Mouse (Mus musculus) adrenal gland, adult (tissue): ENCODE data around the gene Wnt7b.
A peak's percentile ranks its signal among the peaks of the same experiment; 100 is the strongest.

ENCODE experiments used
- DNase-seq, 2 experiments: peaks; one replicate each; pipeline ENCODE4 v3.0.0; 2022 to 2023; ENCODE audit warnings: low spot score in 1 of 2; ENCODE audit not compliant: inconsistent age in 2 of 2

Wnt7b gene

DNA sequence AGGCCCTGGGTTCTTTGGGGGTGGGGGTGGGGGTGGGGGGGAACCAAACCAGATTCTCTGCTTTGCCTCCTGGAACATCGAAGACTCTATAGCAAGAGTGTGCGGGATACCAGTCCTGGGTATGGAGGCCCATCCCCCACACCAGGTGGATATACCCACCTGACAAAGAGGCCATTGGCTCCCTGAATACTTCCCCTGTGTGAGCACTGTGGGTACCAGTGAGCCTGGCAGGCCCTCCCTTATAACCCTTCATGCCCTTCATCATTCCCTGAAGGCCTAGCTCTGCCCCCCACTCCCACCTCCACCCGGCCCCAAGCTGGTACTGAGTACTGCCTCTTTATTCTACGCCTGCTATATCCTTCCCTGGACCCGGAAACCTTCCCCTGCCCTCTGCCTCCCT is 19.7 kb upstream of the Wnt7b start:
- no peak for DNase-seq

GRCm38 (mm10) chr15:85601202-85601601 is 18.9 kb upstream of the Wnt7b start:
- DNase-seq = no peak

DNA sequence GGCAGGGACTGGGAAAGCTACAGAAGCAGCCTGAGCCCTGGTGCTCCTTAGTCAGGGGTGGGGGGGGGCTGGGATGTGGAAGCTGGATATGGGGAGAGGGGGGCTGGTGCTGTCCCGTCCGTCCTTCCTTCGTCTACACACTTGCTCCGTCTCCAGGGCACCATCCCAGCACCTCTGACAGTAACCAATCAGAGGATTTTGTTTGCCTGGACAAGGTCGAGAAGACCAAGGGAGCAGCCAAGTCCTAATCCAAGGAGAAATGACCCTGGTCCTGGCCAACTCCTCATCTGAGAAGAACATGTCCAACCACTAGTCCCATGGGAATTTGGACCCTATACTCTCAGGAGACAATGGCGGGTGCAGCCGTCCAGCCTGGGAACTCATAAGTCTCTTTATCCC is 18.4 kb upstream of the Wnt7b start:
- peak; percentile 78 to 90 for DNase-seq

- peak; percentile 94 to 97 for DNase-seq
These were observed 17.8 kb upstream of the Wnt7b start for GRCm38 (mm10) chr15:85599887-85600695.

GRCm38 (mm10) chr15:85598984-85599886 is 17.0 kb upstream of the Wnt7b start:
- peak; percentile 89 to 96 for DNase-seq

- DNase-seq = no peak
These were observed 16.2 kb upstream of the Wnt7b start for GRCm38 (mm10) chr15:85598443-85598842.

DNA sequence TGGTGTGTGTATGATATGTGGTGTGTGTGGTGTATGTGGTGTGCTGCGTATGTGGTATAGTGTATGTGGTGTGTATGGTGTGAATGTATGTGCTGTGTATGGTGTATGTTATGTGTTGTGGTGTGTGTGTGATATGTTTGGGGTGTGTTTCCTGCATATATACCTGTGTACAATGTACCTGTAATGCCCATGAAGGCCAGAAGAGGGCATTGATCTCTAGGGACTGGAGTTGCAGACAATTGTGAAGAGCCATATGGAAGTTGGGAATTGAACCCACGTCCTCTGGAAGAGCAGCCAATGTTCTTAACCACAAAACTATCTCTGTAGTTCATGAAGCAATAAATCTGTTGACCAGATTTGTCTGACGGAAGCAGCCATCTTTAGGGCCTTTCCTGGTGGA is 15.1 kb upstream of the Wnt7b start:
- peak; percentile 32 to 74 for DNase-seq

DNA sequence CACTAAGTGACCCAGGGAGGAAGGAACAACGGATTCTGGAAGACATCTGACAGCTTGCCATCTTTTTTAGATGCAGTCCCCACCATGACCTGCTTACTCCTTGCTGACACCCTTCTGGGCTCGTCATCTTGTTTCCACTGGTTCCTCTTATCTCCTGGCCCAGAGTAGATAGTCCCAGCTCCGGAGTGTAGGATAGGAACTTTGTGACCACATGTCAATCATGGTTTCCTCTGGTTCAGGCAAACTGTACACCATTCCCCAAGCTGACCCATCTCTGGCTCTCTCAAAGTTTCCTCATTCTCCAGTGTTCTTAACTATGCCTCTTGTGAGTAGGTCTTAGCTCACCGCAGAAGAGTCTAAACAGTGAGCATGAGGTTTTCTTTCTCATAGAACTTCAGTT is 10.4 kb upstream of the Wnt7b start:
- DNase-seq = no peak

DNA sequence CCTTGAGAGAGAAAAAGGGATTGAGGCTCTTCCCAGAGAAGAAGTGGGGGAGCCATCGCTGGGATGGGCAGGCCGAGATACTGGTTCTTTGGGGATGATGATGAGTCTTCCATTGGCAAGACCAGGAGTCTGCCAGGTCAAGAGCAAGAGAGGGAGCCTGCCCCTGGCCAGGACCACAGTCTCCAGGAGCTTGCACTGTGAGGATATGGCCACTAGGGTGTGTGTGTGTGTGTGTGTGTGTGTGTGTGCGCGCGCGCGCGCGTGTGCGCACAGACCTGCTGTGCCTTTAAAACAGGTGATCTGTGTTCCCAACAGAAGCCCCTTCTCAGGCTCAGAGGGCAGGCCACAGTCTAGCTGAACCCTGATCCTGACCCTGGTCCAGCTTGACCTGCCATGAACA is 8.6 kb upstream of the Wnt7b start:
- peak in 1 of 2 experiments; percentile 20 for DNase-seq

- DNase-seq = peak; percentile 66 to 90
These were observed 1.2 kb upstream of the Wnt7b start for GRCm38 (mm10) chr15:85583504-85583903.

- peak; percentile 80 to 91 for DNase-seq
These were observed 751 bp upstream of the Wnt7b start for GRCm38 (mm10) chr15:85583024-85583423.

- DNase-seq = no peak
These were observed 659 bp downstream of the Wnt7b start for GRCm38 (mm10) chr15:85581563-85582064.

DNA sequence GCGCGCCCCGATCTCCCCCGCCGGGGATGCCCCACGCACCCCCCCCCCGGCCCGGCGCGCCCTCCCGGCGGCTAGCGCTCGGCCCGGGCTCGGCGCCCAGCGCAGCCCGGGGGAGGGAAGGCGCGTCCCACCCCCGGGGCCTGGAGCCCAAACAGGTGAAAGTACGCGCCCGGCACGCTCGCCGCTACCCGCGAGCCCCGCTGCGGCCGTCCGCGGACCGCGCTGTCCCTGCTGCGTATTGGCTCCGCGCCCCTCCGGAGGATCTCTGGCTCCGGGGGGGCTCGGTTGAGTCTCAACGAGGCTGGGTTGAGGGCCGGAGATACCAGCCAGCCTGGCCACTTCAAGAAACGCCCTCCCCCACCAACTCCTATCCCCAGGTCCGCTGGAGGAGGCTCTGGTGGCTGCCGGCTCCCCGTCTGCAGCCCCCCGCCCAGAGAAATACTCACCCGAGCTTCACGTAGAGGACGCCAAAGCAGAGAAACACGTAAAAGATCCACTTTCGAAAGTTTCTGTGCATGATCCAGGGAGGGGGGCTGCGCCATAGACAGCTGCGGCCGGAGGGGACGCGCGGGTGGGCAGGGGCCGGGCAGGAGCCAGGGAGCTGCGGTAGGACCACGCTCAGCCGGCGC is 1.2 kb downstream of the Wnt7b start:
- DNase-seq = peak in 1 of 2 experiments; percentile 66

- peak in 1 of 2 experiments; percentile 52 for DNase-seq
These were observed 1.8 kb downstream of the Wnt7b start for GRCm38 (mm10) chr15:85580483-85580882.

GRCm38 (mm10) chr15:85577583-85578460 is 4.5 kb downstream of the Wnt7b start:
- DNase-seq = no peak

DNA sequence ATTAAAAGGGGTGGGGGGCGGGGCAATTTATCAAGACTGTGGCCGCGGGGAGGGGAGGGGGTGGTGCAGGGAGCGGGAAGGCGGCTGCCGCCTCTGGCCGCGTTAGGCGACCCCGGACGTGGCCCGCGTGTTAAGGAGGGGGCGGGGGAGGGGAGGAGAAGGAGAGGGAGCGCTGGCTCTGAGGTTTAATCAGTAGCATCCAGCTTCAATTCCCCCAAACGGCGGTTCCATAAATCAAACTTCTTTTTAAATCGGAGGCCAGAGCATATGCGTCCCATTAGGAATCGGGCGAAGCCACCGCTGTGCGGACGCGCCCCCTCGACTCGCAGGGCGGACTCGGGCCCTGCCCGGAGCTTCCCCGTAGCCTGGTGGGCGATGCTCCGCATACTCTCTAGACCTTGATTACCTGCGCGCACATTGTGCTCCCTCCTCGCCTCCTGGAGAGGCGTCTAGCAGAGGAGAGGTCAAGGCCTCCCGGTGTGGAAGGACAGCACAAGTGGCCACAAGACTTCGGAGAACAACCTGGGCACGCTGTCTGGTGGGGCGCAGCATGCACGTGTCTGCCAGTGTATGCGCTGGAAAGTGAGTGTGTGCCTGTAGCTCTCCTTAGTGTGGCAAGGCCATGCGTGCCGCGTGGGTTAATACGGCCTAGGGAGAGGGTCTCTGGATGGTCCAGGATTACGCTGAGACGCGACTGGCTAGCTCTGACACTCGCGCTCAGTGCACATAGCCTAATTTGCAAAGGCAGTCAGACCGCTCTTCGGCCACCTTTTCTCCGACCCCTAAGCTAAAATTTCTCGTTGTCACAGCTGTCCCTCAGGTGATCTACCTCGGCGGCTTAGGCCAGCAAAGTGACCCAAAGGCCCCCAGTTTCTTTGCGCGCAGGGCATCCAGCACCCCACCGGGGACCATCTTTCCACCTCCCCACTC is 5.5 kb downstream of the Wnt7b start:
- DNase-seq = no peak

GRCm38 (mm10) chr15:85576110-85576509 is 6.2 kb downstream of the Wnt7b start:
- DNase-seq = no peak

GRCm38 (mm10) chr15:85574558-85574957 is 7.7 kb downstream of the Wnt7b start:
- DNase-seq = no peak

DNA sequence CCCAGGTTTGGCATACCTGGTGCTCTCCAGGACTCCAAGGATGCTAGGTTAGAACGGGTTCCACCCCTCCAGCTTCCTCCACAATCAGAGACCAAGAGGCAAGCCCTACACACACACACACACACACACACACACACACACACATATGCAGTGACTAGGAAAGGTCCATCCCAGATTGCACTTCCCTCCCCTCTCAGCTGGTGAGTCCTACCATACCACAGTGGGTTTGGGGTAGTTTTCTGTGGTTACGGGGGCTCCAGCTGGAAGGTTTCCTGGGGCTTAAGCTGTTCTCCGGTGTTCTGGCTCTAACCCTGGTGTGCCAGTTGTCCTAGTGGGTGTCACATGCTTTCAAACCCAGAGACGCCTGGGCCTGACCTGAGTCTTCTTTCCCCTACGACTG is 8.2 kb downstream of the Wnt7b start:
- no peak for DNase-seq
